Mouse (Mus musculus) cerebellum, adult 18-20 months (tissue): ENCODE results near the gene Lama5.

ENCODE experiments used
- DNase-seq, 2 experiments: peaks; one replicate each; pipeline ENCODE4 v3.0.0; 2021

Lama5 gene

DNA sequence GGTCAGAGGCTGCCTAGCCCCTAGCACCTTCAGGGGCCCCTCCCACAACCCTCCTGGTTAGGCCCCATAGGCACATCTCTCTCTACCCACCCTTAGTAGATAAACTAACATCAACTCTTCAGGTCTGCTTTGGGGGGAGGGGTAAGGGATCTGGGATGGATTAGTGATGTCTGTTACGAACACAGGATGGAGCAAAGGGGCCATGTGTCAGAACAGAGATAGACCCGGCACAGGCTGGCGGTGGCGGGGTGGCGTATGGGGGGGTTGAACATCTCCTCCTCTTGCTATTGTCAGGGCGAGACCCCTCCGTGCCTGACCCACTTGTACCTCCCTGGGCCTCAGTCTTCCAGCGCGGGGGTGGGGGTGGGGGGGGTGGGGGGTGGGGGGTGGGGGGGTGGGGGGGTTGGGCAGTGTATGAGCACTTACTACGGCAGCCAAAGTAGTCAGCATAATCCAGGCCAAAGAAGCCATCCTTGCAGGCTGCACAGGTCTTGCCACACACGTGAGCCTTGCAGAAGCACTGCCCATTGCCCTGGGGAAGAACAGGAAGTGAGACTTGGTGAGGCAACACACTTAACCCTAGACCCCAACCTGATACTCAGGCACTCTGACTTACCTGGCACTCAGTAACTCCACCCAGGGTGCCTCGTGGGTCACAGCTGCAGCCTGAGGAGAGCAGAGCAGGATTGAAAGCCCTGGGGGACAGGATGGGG is 28.9 kb downstream of the Lama5 start:
- no peak for DNase-seq

- no peak for DNase-seq
These were observed 38.3 kb downstream of the Lama5 start for GRCm38 (mm10) chr2:180187362-180187761.

DNA sequence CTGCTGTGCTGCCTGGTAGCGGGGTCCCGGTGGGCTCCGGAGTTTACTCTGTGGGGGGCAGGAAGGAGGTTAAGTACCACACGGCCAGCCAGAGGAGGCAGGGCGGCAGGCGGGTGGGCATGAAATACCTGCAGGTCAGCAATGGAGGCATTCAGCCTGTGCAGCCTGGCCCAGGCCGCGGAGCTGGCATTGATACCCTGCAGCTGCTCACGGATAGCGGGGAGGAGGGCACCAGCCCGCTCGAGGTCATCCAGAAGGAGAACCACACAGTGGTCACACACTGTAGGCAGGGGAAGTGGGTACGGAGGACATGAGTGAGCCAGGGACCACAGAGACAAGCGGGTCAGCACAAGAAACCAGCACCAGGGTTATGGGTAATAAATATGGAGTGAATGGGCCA is 40.0 kb downstream of the Lama5 start:
- DNase-seq, result no peak

DNA sequence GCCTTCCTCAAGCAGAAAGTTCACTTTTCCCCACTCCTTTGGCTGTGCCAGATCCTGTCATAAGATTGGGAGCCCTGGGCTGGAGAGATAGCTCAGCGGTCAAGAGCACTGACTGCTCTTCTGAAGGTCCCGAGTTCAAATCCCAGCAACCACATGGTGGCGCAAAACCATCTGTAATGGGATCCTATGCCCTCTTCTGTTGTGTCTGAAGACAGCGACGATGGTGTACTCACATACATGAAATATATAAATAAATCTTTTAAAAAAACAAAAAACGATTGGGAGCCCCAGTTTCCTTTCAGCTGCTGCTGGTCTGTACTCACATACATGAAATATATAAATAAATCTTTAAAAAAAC is 40.9 kb downstream of the Lama5 start:
- DNase-seq, result no peak

DNA sequence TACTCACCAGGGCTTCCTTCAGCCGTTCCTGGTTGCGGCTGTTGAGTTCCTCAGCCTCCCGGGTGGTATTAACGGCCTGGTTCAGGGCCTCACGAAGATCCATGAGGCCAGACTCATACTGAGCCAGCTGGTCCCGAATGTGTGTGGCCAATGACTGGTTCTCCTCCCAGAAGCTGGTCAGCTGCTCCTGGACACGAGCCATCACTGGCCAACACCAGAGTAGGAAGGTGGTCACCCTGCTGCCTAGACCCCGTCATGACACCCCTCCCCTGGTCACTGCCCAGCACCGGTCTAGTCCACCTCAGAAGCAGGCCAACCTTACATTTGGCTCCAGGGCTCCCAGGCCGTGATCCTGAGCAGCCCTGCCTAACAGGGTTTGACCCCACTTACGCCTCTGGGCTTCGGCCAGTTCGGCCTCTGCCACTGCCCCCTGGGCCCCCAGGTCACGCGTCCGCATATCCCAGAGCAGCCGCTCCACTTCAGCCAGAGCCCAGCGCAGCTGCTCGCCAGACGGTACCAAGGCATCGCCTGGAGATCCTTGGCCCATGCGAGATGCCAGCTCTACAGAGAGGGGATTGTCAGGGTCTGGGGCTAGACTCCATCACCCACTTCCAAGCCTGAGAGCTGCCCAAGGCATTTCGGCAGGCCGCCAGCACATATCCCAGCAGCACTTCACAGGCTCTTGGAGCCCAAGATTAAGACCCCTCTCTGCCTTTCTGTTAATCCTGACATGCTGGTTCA is 41.5 kb downstream of the Lama5 start:
- DNase-seq, result no peak

DNA sequence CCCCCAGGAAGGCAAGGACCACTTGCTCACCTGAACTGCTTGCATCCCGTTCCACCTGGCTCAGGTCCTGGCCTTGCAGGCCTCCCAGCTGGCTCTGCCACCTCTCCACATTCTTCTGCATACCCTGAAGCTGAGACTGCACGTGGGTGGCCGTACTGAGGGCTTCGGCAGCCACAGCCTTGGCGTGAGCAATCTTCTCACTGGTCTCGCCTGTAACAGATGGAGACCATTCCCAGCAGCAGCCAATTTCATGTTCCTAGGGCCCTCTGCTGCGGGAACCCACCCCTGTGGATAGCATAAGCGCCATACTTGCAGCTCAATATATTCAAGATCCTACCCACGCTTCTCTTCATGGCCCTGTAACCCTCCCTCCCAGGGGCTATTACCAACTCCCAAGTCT is 44.1 kb downstream of the Lama5 start:
- no peak for DNase-seq

- no peak for DNase-seq
These were observed 49.9 kb downstream of the Lama5 start for GRCm38 (mm10) chr2:180175725-180176124.

DNA sequence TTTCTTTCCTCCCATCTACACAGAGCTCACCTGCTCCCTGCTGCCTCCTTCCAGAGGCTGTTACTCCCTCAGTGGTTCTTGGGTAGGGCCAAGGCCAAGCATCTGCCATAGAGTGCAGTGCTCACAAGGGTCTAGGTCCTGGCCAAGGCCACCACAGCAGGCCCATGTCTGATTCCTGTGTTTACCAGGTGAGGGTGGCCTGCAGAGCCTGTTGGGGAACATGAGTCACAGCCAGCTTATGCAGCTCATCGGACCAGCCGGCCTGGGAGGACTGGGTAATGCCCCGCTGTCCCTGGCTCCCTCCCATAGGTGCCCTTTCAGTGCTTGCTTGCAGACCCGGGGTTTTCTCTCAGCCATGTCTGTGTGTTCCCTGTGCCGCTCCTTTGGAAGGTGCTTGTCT is 51.5 kb downstream of the Lama5 start:
- no peak for DNase-seq

GRCm38 (mm10) chr2:180173711-180174110 is 51.9 kb downstream of the Lama5 start:
- peak; percentile 37 to 42 for DNase-seq

DNA sequence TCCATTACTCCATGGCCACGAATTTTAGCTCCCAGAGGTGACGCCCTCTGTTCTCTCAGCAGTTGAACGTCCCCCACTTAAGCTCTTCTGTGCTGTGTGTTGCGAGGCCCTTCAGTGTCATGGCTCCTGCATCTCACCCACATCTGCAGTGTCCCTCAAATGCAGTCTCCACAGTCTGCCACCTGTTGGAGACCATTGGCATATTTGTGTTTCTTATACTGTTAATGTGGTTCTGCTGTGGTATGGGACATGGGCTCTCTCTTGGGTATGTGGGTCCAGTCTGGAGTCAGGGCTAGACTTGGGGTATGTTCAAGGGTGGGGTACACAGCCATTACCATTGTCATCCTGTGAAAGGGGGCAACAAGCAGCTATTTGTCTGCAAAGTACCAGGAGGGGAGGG is 52.5 kb downstream of the Lama5 start:
- no peak for DNase-seq

- DNase-seq, result no peak
These were observed 53.5 kb downstream of the Lama5 start for GRCm38 (mm10) chr2:180172152-180172551.

DNA sequence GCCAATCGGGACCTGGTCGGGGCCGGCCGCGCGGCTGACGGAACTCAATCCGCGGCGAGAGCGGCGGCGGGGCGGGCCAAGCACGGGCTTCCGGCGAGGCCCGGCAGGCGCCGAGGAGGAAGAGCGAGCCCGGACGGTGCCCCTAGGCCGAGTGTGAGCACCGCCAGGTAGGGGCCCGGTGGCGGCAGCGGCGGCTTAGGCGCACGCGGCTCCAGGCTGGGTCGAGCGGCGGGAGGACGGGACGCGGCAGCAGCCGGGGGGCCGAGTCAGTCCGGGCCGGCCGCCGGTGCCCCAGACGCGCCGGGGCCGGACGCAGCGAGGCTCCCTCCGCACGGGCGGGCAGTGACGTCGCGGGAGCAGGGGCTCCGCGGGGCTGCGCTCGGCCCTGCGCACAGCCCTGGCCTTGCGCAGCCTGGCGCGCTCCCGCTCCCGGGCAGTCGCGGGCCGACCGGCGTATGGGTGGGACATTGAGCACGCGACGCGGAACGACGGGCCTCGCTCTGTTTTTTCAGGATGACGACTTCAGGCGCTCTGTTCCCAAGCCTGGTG is 54.1 kb downstream of the Lama5 start:
- no peak for DNase-seq

DNA sequence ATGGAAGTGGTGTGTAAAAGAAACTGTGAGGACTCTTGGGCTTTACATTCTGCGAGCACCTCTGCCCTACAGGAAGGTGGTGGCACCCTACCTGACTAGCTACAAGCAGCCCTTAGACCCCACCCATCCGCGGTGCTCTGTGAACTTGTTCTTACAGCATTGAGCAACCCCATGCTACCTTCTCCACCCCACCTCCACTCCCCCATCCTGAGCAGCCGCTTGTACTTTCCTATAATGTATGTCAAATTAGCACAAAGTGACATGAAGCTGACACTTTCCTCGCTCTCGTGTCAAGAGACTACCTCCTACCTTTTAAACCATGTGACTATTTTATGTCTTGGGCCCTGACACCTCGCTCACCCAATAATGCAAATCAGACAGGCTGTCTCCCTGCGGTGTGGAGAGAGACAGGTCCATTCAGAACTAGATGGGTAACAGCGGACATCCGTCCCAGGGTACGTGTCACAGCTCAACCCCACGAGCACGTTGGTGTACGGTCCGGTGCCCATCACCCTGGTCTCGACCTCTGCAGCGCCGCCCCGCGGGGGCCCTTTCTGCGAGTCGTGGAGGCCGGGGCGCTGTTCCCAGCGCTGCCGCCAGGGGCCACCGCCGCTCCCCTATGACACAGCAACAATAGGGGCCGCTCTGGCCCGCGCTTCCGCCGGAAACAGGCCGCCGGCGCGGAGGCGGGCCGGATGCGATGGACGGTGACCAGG is 54.7 kb downstream of the Lama5 start, which contains the start of gene Adrm1:
Gene Adrm1 (plus strand): TSS at position 680 of the 716 bp plus-strand sequence.
- DNase-seq, result peak; percentile 95 to 100

DNA sequence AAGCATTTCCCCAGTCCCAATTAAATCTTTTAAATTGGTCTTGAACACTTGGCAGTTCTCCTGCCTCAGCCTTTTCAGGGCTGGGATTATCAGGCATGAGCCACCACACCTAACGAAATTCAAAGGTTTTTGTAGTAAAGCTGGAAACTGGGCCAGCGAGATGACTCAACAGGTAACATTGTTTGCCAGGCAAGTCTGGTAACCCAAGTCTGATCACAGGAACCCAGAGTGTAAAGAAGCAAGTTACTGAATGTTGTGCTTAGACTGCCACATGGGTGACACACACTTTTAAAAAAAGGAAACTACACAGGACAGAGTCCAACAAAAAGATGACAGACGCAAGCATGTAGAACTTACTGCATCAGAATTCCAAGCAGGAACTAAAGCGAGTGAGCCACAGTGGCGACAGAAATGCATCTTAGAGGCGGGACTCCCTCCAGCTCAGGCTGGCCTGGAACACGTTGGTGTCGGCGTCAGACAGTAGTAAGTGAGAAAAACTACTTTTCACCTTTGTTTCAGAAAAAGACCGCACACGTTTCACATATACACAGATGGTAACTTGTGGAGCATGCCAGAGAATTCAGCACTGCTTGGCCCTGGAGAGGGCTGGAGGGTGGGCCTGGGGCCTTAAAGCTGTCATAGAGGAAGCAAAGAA is 55.4 kb downstream of the Lama5 start:
- DNase-seq, result no peak

- no peak for DNase-seq
These were observed 58.8 kb downstream of the Lama5 start for GRCm38 (mm10) chr2:180166869-180167268.

GRCm38 (mm10) chr2:180165855-180166254 is 59.8 kb downstream of the Lama5 start:
- DNase-seq, result no peak

DNA sequence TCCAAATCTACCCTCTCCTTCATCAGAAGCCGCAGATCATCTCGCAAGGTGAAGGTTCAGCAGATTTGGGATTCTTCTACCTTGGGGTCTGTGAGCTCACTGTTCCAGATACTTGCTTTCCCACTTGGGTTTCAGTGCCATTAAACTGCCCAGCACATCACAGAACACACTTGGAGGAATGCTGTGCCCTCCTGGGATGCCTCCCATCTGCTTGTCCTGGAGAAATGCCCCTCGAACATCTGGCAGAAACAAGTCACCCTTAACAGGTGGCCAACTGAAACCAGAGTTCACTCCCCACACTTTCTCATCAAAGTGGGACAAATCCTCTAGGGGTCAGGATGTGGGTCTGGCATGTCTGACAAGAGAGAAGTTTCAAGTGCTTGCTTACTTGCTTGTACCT is 67.0 kb downstream of the Lama5 start:
- DNase-seq, result no peak

DNA sequence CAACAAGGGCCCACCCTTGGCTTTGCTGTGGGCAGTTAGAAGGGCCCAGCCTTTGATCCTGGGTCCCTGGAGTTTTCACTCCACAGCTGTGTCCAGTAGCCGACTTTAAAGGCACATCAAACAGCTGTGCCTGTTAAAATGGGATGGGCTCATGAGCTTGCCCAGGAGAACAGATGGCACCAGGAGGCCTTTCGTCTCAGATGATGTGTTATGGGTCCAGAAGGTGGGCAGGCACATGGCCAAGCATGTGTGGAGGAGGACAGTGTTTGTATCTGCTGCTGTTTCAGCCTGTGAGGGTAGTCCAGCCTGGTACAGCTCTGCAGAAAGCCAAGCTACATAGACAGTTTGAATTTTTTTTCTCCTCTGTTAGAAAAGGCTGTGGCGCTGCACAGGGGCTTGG is 70.9 kb downstream of the Lama5 start:
- peak; percentile 49 to 50 for DNase-seq

DNA sequence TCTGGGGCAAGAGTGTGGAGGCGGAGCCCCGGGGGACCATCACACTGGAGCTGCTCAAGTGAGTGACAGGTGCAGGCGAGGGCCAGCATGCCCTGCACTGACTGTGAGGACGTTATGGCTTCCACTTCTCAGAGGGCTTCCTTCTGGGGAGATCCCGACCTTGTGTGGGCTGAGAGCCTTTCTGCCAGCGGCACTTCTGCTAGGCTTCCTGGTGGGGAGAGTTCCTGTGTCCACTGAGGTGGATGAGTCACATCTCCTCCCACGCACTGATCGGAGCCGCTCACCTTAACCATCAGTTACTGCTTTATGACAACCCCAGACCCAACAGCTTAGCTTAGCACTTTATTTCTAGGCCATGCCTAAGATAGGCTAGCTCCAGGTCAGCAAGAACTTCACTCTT is 77.1 kb downstream of the Lama5 start:
- DNase-seq, result peak; percentile 55 to 61

GRCm38 (mm10) chr2:180147379-180147778 is 78.3 kb downstream of the Lama5 start:
- DNase-seq, result peak; percentile 42 to 51

DNA sequence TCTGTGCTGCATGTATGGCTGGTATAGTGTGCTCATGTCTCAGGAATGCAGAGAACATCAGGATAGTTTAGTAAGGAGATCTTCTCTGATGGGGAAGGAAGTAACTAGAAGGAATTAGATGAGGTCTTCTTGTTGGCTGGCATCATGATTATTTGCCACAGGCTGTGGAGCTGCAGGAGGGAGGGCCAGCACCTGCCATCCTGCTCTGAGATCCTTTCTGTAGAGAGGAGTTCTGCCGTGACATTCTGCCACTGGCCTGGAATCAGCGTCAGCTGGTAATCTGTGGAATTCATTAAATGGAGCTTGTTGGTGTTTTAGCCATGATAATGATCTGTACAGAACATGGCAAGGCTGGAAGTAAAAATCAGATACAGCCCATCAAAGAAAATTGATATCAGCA is 79.6 kb downstream of the Lama5 start:
- peak; percentile 64 to 76 for DNase-seq

- DNase-seq, result no peak
These were observed 90.2 kb downstream of the Lama5 start for GRCm38 (mm10) chr2:180135414-180135813.

- no peak for DNase-seq
These were observed 91.7 kb downstream of the Lama5 start for GRCm38 (mm10) chr2:180133911-180134310.
